Mouse (Mus musculus): Measurements from ENCODE around the gene Ergic1.
A peak's percentile ranks its signal among the peaks of the same experiment; 100 is the strongest.

Ergic1 gene

GRCm38 (mm10) chr17:26561290-26561640 is at the start of gene Ergic1:
Gene Ergic1 (plus strand): TSS chr17:26561489.
- DNase-seq, result peak; percentile 92

DNA sequence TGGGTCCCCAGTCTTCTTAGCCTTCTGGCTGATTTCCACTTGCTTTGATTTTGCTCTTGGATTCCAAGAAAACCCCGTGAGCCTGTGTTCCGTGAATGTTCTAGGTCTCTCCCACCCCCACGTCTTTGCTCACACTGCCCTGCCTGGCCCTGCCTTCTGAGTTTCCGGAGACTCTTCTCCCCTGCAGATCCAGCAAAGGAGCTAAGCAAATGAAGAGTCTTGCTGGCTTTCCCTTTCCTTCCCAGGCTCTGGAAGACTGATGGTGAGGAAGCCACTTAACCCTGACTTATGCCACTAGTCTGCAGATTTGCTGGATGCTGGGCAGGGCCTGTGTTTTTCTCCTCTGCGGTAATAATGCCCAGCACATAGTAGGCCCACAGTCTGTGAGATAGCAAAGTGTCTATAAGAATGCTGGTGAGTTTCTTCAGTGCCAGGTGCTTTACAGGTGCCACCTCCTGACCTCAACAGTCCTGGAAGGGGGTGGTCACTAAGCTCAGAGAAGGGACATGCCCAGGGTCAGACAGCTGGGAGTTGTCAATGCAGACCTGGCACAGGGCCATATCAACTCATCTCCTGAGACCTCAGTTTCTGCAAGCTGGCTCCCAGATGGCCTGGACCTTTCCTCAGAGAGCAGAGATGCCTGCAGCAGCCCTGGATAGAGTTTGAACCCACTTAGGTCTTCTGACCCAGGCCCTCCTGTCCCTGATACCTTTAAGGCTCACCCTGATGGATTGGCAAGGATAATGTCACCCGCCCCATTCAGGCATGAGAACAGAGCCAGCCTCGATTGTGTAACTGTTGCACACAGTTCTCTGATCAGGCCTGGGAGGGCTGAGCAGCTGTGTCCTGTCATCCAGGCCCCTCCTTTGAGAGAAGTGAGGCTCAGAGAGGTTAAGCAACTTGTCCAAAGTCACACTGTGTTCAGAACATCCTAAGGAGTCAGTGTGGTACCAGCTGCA is 49.2 kb upstream of the Ergic1 start:
- peak; percentile 54 for DNase-seq

DNA sequence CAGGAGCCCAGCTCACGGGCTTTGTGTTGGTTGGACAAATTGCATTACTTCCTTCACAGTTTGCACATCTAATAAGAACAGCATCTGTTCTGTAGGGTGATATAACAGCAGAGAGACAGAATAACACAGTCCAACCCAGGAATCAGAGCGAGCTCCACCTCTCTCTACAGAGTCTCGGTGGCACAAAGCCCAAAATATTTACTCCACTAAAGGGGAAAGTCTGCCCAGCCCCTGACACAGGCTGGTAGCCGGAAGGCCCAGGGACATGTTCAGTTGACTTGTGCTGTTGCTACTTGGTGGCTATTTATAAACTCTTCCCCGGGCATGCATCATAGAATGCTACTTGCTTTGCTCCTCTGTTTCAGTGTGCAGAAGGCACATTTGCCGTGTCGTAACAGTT is 48.3 kb upstream of the Ergic1 start:
- no peak for DNase-seq

GRCm38 (mm10) chr17:26513459-26514290 is 47.6 kb upstream of the Ergic1 start:
- DNase-seq, result peak; percentile 50

GRCm38 (mm10) chr17:26514581-26515030 is 46.7 kb upstream of the Ergic1 start:
- peak; percentile 88 for DNase-seq

- DNase-seq, result no peak
These were observed 45.6 kb upstream of the Ergic1 start for GRCm38 (mm10) chr17:26515675-26516074.

GRCm38 (mm10) chr17:26518306-26518705 is 43.0 kb upstream of the Ergic1 start:
- DNase-seq, result no peak

DNA sequence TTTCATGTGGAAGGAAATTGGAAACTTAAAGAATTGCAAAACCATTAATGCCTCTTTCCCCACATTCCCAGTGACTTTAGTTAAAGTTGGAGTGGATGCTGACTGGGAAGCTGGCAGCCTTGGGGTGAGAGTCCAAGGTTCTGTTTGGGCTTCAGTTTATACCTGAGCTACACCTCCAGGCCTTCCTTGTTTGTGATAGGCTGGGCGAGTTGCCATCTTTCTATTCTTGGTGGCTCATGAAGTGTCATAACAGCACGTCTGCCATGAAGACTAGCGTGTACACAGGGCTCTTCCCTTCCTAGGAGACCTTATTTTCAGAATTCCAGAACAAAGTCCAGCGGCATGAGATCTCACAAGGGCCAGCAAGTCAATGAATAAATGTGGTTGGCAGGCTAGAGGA is 38.6 kb upstream of the Ergic1 start:
- DNase-seq, result no peak

DNA sequence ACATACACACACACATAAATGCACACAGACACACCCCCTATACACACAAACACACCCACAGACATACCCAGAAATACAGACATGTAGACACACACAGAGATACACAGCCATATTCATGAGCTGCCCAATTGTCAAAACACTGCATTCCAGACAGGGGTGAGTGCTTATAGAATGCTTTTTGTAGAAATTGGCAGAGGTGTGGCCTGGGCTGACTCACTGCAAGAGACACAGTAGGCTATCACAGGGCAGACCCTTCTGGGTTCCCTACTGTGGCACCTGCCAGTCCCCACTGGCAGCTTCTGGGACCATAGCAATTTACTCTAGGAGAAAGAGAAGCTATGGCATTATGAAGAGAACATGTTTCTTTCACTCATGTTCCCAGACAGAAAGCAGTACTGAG is 37.0 kb upstream of the Ergic1 start:
- no peak for DNase-seq

DNA sequence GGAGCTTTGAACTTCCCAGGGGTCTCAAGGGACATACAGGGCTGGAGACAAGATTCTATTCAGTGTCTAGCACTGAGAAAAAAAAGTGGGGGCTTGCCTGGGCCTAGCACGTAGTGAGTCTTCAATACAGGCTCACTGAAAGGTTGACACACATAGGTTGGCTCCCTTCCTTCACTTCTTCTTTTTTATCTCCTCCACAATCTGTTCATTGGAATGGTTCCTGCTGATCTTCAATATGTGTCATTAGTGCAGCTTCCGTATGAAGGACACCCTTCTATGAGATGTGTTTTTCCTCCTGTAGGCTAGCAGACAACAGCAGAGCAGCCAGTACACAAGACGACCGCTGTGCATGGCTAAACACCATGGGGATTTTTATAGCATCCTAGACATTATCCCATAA is 36.5 kb upstream of the Ergic1 start:
- DNase-seq, result no peak

- no peak for DNase-seq
These were observed 36.0 kb upstream of the Ergic1 start for GRCm38 (mm10) chr17:26525316-26525715.

- no peak for DNase-seq
These were observed 34.0 kb upstream of the Ergic1 start for GRCm38 (mm10) chr17:26527291-26527690.

DNA sequence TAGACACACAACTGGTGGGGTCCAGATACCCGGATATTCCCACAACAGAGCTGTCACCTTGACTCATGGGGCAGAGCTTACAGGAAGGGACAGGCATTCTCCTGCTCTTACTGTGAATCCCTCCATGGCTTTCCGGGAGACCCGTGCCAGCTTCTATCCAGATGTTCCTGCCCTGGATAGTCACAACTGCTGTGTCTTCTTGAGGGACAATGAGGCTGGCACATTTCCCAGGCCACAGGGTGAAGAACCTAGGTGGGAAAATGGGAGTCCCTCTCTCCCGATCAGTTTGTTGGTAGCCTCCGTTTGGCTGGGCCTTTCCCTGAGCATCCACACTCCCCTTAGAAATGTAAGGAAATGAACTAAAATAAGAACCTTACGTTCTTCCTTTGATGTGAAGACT is 32.5 kb upstream of the Ergic1 start:
- DNase-seq, result no peak

- no peak for DNase-seq
These were observed 31.5 kb upstream of the Ergic1 start for GRCm38 (mm10) chr17:26529791-26530241.

DNA sequence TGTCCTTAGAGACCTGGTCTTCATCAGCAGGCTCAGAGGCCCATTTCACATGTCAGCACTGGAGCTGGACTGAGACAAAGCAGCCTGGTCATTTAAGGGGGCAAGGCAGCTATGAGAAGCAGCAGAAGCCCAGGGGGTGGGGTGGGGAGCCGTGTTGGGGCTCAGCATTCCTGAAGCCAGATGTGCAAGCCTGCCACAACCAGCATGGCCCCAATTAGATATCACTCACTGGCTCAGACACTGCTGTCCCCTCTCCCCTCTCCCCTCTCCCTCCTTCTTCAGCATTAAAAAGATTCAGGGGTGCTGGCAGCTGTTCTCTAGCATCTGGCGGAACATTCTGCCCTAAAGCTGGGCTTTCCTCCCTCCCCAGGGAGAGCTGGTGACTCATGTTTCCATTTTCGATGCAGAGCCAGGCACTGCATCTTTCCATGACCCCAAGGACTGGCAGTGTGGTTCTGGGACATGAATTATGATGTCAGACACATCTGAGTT is 30.7 kb upstream of the Ergic1 start:
- no peak for DNase-seq

DNA sequence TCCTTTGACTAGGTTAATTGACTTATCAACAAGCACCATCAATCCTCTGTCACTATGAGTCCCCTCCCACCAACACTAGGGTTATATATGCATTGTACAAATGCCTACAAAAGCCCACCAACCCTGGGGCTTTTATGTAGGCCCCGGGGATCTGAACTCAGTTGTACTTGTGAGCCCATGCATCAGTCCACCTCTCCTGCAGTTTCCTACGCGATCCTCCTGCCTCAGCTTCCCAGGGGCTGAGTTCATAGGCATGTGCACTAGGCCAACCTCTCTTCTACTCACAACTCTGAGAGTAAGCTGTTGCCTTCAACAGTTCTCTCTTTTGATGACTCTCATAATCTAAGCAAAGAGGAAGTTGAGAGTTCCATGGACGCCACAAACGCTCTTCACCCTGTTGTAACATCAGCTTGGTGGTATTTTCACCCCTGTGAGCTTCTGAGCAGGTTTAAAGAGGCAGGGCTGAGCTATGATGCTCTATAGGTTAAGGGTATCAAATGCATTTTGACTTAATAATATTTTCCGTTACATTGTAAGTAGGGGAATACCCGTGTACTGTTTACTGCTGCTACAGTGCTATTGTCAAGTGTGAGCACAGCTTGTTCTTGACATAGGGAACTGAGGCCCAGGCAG is 29.8 kb upstream of the Ergic1 start:
- DNase-seq, result no peak

DNA sequence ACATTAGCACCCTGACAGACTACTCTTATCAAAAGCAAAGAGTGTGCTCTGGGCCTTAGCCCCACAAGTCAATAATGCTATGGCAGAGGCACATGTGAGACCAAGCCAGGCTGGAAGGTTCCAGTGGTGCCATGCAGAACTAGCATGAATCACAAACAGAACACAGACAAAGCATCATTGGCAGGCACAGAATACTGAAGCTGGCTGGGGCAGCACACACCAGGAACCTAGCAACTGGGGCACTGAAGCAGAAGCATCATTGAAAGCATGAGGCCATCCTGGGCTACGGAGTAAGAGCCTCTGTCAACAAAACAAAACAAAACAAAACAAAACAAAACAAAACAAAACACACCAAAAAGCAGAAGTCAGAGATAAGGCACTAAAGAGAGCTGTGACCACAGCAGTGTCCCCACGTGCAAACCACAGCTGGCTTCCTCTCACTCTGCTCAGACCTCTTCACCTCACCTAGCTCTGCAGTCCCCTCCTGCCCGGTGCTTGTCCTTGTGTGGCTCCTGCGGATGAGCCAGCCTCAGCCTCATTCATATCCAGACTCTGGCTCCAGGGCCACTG is 28.7 kb upstream of the Ergic1 start:
- no peak for DNase-seq

DNA sequence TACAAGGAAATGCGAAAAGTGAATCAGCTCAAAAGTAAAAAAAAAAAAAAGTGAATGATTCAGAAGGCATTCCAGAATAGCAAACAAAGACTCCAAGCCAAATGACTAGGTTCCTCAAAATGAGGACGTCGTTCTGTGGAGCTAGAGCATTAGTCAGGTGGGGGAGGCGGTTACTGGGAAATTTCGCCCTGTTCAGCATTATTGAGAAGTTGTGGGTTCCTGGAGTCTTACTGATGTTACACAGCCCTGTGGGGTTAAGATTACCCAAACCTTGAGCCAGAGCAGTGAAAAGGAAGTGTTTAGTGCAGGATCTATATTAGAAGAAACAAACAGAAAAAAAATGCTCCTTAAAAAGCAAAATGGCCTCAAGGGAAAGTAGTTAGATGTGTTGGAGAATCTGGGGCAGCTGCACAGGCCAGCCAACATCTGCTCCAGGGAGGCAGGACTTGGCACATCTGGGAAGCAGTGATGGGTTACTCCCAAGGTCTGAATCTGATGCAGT is 27.4 kb upstream of the Ergic1 start:
- no peak for DNase-seq

- DNase-seq, result peak; percentile 67
These were observed 26.6 kb upstream of the Ergic1 start for GRCm38 (mm10) chr17:26534695-26535094.

DNA sequence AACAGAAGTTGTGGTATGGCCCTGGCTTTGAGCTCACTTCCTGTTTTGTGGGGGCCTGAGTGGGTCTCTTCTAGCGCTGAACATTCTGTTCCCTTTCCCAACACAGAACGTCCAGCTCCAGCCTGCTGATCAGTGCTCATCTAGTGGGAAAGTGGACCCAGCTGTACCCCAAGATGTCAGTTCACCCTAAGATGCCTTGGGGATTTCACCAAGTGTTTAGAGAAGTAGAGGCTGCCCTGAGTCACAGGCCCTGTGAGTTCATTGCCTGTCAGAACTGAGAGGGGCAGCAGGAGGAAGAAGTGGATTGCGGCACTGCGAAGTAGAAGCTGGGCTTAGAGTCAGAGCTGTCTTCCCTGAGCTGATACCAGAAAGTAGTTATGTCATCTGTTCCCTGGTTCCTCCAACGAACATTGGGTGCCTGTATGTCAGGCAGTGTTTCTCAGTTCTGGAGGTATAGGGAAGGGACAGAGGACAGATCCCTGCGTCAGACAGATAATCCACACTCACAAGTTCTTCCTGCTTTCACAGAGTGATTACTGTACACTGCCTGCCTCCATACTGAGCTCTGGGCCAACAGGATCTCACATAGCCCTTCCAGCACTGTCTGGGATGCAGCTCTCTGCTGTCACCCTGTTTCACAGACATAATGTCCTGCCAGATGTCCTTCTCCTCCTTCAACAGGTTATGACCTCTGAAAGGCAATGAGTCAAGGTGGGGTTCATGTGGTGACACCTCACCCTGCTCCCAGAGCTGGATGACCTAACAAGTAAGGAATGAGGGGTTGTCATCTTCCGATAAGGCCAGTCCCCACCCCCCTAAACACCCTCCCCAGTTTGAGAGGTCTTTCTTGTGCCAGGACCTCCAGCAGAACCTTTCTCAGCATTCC is 25.8 kb upstream of the Ergic1 start:
- peak; percentile 33 for DNase-seq

GRCm38 (mm10) chr17:26537722-26538471 is 23.4 kb upstream of the Ergic1 start:
- peak; percentile 84 for DNase-seq

All from liver (tissue).